Mouse (Mus musculus) MEL (cell line): ENCODE measurements around the gene Ldlrap1. TPM values are rescaled to one million over a fixed set of nuclear protein-coding genes. Genes with fewer than 3 reads are reported as not detected.

ENCODE experiments used
- DNase-seq: peaks from one replicate; pipeline ENCODE4 v3.0.0; 2011; ENCODE audit warnings: low read depth, low spot score
- H3K27ac ChIP-seq: 2 replicates; pipeline ENCODE4 v1.5.1; 2012; ENCODE audit warnings: low read depth, mild to moderate bottlenecking, control low read depth, low read length, moderate library complexity; ENCODE audit not compliant: control insufficient read depth
- H3K27me3 ChIP-seq, 2 experiments: fragments of 150-350 bp in 1 of 2; sonication (generic) in 1 of 2; 2 replicates each; pipeline ENCODE4 v1.6.1; 2012; ENCODE audit warnings: low read length in 2 of 2, mild to moderate bottlenecking in 2 of 2, improper control_type of control experiment in 1 of 2, moderate library complexity in 1 of 2; ENCODE audit not compliant: insufficient read depth in 2 of 2, control insufficient read depth in 1 of 2
- H3K36me3 ChIP-seq, 2 experiments: 2 replicates each; pipeline ENCODE4 v1.6.1; 2012 to 2014; ENCODE audit warnings: low read length in 2 of 2, improper control_type of control experiment in 1 of 2, inconsistent platforms in 1 of 2, mild to moderate bottlenecking in 1 of 2; ENCODE audit not compliant: insufficient read depth in 2 of 2, control insufficient read depth in 1 of 2
- H3K4me1 ChIP-seq, 2 experiments: fragments of 150-350 bp in 1 of 2; sonication (generic) in 1 of 2; 2 replicates each; pipeline ENCODE4 v1.6.1; 2012; ENCODE audit warnings: low read length in 2 of 2, improper control_type of control experiment in 1 of 2, mild to moderate bottlenecking in 1 of 2; ENCODE audit not compliant: insufficient read depth in 2 of 2, control insufficient read depth in 1 of 2
- H3K4me3 ChIP-seq, 2 experiments: fragments of 150-350 bp in 1 of 2; sonication (generic) in 1 of 2; 2 replicates each; pipeline ENCODE4 v1.5.1; 2012; ENCODE audit warnings: low read depth in 2 of 2, low read length in 2 of 2, mild to moderate bottlenecking in 2 of 2, moderate library complexity in 2 of 2, control low read depth in 1 of 2, improper control_type of control experiment in 1 of 2; ENCODE audit not compliant: control insufficient read depth in 1 of 2, insufficient read depth in 1 of 2
- H3K79me2 ChIP-seq: 2 replicates; pipeline ENCODE4 v1.6.1; 2012; ENCODE audit warnings: mild to moderate bottlenecking, low read length, moderate library complexity; ENCODE audit not compliant: control insufficient read depth, poor library complexity, insufficient read depth
- H3K9ac ChIP-seq: 2 replicates; pipeline ENCODE4 v1.6.1; 2012; ENCODE audit warnings: low read depth, mild to moderate bottlenecking, control low read depth, low read length, moderate library complexity; ENCODE audit not compliant: control insufficient read depth, poor library complexity, severe bottlenecking
- H3K9me3 ChIP-seq: fragments of 150-350 bp; sonication (generic); replicated peaks from 2 replicates; pipeline ENCODE4 v1.6.1; 2012; ENCODE audit warnings: mild to moderate bottlenecking, low read length, improper control_type of control experiment, moderate library complexity; ENCODE audit not compliant: insufficient read depth
- CHD1 ChIP-seq: IDR thresholded peaks from 2 replicates; pipeline ENCODE4 v1.6.1; 2012; ENCODE audit warnings: low read depth, mild to moderate bottlenecking, inconsistent platforms, low read length, improper control_type of control experiment
- CHD2 ChIP-seq: IDR thresholded peaks from 2 replicates; pipeline ENCODE4 v1.6.1; 2011; ENCODE audit warnings: low read length, improper control_type of control experiment
- E2F4 ChIP-seq: IDR thresholded peaks from 2 replicates; pipeline ENCODE4 v1.6.1; 2011; ENCODE audit warnings: low read depth, low read length, improper control_type of control experiment, borderline replicate concordance
- ELF1 ChIP-seq: IDR thresholded peaks from 2 replicates; pipeline ENCODE4 v1.6.1; 2014; ENCODE audit warnings: low read depth, mild to moderate bottlenecking, inconsistent platforms, low read length, improper control_type of control experiment, moderate library complexity
- EP300 ChIP-seq, 2 experiments: IDR thresholded peaks; 2 replicates each; pipeline ENCODE4 v1.6.1; 2011; ENCODE audit warnings: improper control_type of control experiment in 2 of 2, low read length in 2 of 2, low read depth in 1 of 2, mild to moderate bottlenecking in 1 of 2
- ETS1 ChIP-seq: IDR thresholded peaks from 2 replicates; pipeline ENCODE4 v1.6.1; 2012; ENCODE audit warnings: low read depth, mild to moderate bottlenecking, inconsistent platforms, low read length, improper control_type of control experiment, moderate library complexity
- GABPA ChIP-seq: IDR thresholded peaks from 2 replicates; pipeline ENCODE4 v1.6.1; 2012; ENCODE audit warnings: low read depth, mild to moderate bottlenecking, inconsistent platforms, low read length, improper control_type of control experiment, moderate library complexity
- HCFC1 ChIP-seq: IDR thresholded peaks from 2 replicates; pipeline ENCODE4 v1.6.1; 2012; ENCODE audit warnings: low read depth, mild to moderate bottlenecking, inconsistent platforms, low read length, improper control_type of control experiment, moderate library complexity
- MAFK ChIP-seq: IDR thresholded peaks from 2 replicates; pipeline ENCODE4 v1.6.1; 2011; ENCODE audit warnings: low read depth, mild to moderate bottlenecking, low read length, improper control_type of control experiment, borderline replicate concordance
- MAX ChIP-seq: IDR thresholded peaks from 2 replicates; pipeline ENCODE4 v1.6.1; 2011; ENCODE audit warnings: low read length, improper control_type of control experiment
- MYC ChIP-seq: IDR thresholded peaks from 2 replicates; pipeline ENCODE4 v1.6.1; 2011; ENCODE audit warnings: low read depth, mild to moderate bottlenecking, low read length, improper control_type of control experiment, moderate library complexity
- NELFE ChIP-seq: IDR thresholded peaks from 2 replicates; pipeline ENCODE4 v1.6.1; 2011; ENCODE audit warnings: low read depth, low read length, improper control_type of control experiment
- NRF1 ChIP-seq: IDR thresholded peaks from 2 replicates; pipeline ENCODE4 v1.6.1; 2014; ENCODE audit warnings: low read depth, mild to moderate bottlenecking, inconsistent platforms, low read length, improper control_type of control experiment, moderate library complexity; ENCODE audit not compliant: poor library complexity, insufficient read depth, severe bottlenecking
- POLR2AphosphoS5 ChIP-seq: IDR thresholded peaks from 2 replicates; pipeline ENCODE4 v1.6.1; 2012; ENCODE audit warnings: low read depth, borderline replicate concordance, mild to moderate bottlenecking, inconsistent platforms, low read length, moderate library complexity, mixed read lengths
- RCOR1 ChIP-seq: IDR thresholded peaks from 2 replicates; pipeline ENCODE4 v1.6.1; 2012; ENCODE audit warnings: low read depth, mild to moderate bottlenecking, inconsistent platforms, low read length, improper control_type of control experiment
- SMC3 ChIP-seq: IDR thresholded peaks from 2 replicates; pipeline ENCODE4 v1.6.1; 2011; ENCODE audit warnings: low read depth, low read length, improper control_type of control experiment
- TAL1 ChIP-seq: IDR thresholded peaks from 2 replicates; pipeline ENCODE4 v1.6.1; 2012; ENCODE audit warnings: mild to moderate bottlenecking, inconsistent platforms, low read length, moderate library complexity, mixed read lengths
- TBP ChIP-seq: IDR thresholded peaks from 2 replicates; pipeline ENCODE4 v1.8.0; 2011; ENCODE audit warnings: low read depth, low read length, improper control_type of control experiment
- TCF12 ChIP-seq: IDR thresholded peaks from 2 replicates; pipeline ENCODE4 v1.6.1; 2014; ENCODE audit warnings: low read depth, mild to moderate bottlenecking, inconsistent platforms, low read length, improper control_type of control experiment, moderate library complexity
- UBTF ChIP-seq: IDR thresholded peaks from 2 replicates; pipeline ENCODE4 v1.6.1; 2012; ENCODE audit warnings: low read depth, mild to moderate bottlenecking, inconsistent platforms, low read length, improper control_type of control experiment, moderate library complexity, borderline replicate concordance; ENCODE audit not compliant: insufficient read depth
- ZC3H11A ChIP-seq: IDR thresholded peaks from 2 replicates; pipeline ENCODE4 v1.6.1; 2012; ENCODE audit warnings: low read depth, mild to moderate bottlenecking, inconsistent platforms, low read length, improper control_type of control experiment
- ZMIZ1 ChIP-seq: IDR thresholded peaks from 2 replicates; pipeline ENCODE4 v1.6.1; 2012; ENCODE audit warnings: low read depth, mild to moderate bottlenecking, inconsistent platforms, low read length, improper control_type of control experiment, moderate library complexity
- polyA plus RNA-seq, 2 experiments: library from polyadenylated mRNA; stranded (reverse) in 1 of 2; unstranded in 1 of 2; fragments of >175 nt in 1 of 2; fragments of >200 nt in 1 of 2; gene quantifications; 2 replicates each; pipeline versions ENCODE4 v1.2.1 to v1.2.4; 2012; ENCODE audit warnings: low replicate concordance in 2 of 2, low read depth in 1 of 2; ENCODE audit not compliant: insufficient read length in 2 of 2, insufficient read depth in 1 of 2, missing spikeins in 1 of 2
- total RNA-seq: library from RNA; depleted of rRNA; stranded (reverse); fragments of 300-350 nt; gene quantifications from 2 replicates; pipeline ENCODE4 v1.2.3, GENCODE M21; 2012

Ldlrap1 gene
- total and polyA plus RNA-seq, 3 experiments: 23.7 to 24.8 TPM; not detected in 1

DNA sequence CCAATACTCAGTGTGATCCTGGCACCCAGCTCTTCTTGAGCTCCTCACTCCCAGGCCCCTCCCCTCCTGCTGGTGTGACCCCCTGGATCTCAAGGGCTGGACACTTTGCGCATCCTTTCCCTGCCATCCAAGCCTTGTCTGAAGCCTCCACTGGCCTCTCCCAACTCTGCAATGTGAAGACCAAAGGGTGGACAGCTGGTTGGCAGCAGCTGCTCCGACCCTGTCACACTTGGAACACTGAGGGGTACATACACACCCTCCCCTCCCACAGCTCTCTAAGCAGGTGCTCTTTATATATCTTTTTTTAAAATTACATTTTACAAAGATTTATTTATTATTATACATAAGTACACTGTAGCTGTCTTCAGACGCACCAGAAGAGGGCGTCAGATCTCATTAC is 27.6 kb downstream of the Ldlrap1 start:
- Histone ChIP-seq H3K79me2 (no peaks in the 10 kb centered on the region), H3K4me3 (no peak overlapping the region), H3K36me3 (no peaks in the 10 kb centered on the region; a peak in 1 of 4 replicates), H3K9ac (no peak overlapping the region), H3K9me3 (no peaks in the 10 kb centered on the region), H3K27me3 (no peaks in the 10 kb centered on the region), H3K27ac (no peak overlapping the region), H3K4me1 (peaks cover 0 to 5% of the 10 kb centered on the region in 2 experiments; a peak in 2 of 4 replicates)
- no peak for TF ChIP-seq CHD1
- no peak for TF ChIP-seq ZC3H11A
- TF ChIP-seq NRF1: no peak
- TF ChIP-seq GABPA: no peak
- no peak for TF ChIP-seq POLR2AphosphoS5
- TF ChIP-seq TAL1: no peak
- no peak for DNase-seq

DNA sequence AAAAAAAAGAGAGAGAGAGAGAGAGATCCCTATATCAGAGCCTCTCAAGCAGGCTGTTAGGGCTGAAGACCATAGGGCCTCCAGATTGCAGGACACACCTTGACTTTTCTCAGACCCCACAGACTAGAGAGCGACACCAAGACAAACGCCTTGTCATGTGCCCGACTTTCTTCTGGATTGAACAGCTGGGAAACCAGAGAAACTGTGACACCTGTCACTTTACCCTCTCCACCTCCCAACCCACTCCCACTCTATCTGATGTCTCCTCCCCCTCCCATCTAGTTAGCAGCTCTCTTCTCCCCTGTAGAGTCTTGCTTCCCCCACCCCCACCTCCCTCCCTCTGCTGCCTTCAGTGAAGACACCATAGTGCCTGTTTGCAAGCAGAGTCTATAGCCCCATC is 28.3 kb downstream of the Ldlrap1 start:
- Histone ChIP-seq H3K27me3 (no peaks in the 10 kb centered on the region), H3K27ac (no peak overlapping the region), H3K4me3 (no peak overlapping the region), H3K79me2 (no peaks in the 10 kb centered on the region), H3K9me3 (no peaks in the 10 kb centered on the region), H3K36me3 (no peaks in the 10 kb centered on the region; a peak in 2 of 4 replicates), H3K4me1 (peaks cover 0 to 10% of the 10 kb centered on the region in 2 experiments; a peak in 2 of 4 replicates), H3K9ac (no peak overlapping the region)
- no peak for TF ChIP-seq NELFE
- no peak for TF ChIP-seq CHD2
- no peak for TF ChIP-seq E2F4
- no peak for TF ChIP-seq TAL1
- TF ChIP-seq HCFC1: no peak
- no peak for TF ChIP-seq ZMIZ1
- no peak for TF ChIP-seq MAX
- TF ChIP-seq GABPA: no peak
- TF ChIP-seq EP300 (IDR thresholded peaks at IDR 0.05; ENCODE audit: low read depth in 1 of 2, low read length in 2 of 2): no peak
- no peak for DNase-seq

DNA sequence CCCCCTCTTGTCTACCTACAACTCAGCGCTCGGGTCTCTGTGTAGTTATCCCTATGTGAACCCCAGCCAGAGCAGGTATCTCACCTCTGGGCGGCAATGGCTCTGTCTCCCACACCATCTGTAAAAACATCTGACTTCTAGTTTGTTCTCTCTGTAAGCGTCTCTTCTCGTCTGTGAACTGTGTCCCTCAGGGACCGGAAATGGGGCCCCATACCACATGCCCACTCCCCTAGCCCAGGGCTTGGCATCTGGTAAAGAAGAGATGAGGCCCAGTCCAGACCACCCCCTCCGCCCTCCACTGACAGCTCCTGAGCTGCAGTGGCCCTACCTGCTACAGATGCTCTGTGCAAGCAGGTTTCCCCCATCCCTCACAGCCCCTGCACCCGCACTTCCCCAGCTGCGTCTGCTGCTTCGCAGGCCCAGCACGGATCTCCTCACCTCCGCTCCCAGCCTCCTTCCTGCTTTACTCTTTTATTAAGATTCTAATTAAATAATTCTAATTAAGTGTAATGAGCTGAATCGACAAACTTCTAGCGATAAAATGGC is 30.4 kb downstream of the Ldlrap1 start:
- no peak for DNase-seq
- TF ChIP-seq SMC3: no peak
- no peak for TF ChIP-seq HCFC1
- TF ChIP-seq MYC: no peak
- no peak for TF ChIP-seq TBP
- no peak for TF ChIP-seq MAFK
- TF ChIP-seq RCOR1: no peak
- no peak for TF ChIP-seq TCF12
- no peak for TF ChIP-seq ETS1
- TF ChIP-seq NELFE: no peak
- no peak for TF ChIP-seq GABPA
- no peak for TF ChIP-seq ELF1
- TF ChIP-seq MAX: no peak
- no peak for TF ChIP-seq UBTF
- TF ChIP-seq, all 39 proteins: peak for 0
- Histone ChIP-seq H3K36me3 (peaks cover 0 to 4% of the 10 kb centered on the region in 2 experiments; a peak in 2 of 4 replicates), H3K4me1 (peaks cover 2 to 10% of the 10 kb centered on the region in 2 experiments; a peak in 3 of 4 replicates), H3K79me2 (no peaks in the 10 kb centered on the region; the same call in 1 of the 2 replicates), H3K27ac (no peak overlapping the region), H3K27me3 (no peaks in the 10 kb centered on the region), H3K9ac (no peak overlapping the region), H3K9me3 (no peaks in the 10 kb centered on the region), H3K4me3 (no peak overlapping the region)
